Mouse (Mus musculus): ENCODE measurements around the gene Vac14. TPM values are rescaled to one million over a fixed set of nuclear protein-coding genes. Genes with fewer than 3 reads are reported as not detected.

The Vac14 gene
- total RNA-seq, 2 experiments from 2014 or later: 30.5 to 32.5 TPM

DNA sequence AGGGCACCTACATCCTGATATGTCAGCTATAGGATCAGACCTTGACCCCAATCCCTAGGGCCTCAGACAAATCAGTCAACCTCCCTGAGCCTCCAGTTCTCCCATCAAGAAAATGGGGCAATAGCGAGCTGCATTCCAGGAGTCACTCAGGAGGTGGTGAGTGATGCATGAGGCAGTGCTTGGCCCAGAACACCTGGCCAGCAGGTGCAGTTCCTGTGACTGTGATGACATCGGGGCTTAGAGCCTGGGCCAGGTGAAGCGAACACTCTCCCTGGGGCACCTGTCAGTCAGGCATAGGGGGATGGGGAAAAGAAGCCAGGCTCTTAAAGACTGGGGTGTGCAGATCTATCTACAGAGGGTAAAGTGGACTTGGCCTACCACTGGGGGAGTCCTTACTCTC is 106.1 kb downstream of the Vac14 start:
- no peak for DNase-seq (ENCODE audit: extremely low spot score in 1 of 2, low spot score in 2 of 2)
- intact Hi-C loops (cut with DNase I): no loop called here

DNA sequence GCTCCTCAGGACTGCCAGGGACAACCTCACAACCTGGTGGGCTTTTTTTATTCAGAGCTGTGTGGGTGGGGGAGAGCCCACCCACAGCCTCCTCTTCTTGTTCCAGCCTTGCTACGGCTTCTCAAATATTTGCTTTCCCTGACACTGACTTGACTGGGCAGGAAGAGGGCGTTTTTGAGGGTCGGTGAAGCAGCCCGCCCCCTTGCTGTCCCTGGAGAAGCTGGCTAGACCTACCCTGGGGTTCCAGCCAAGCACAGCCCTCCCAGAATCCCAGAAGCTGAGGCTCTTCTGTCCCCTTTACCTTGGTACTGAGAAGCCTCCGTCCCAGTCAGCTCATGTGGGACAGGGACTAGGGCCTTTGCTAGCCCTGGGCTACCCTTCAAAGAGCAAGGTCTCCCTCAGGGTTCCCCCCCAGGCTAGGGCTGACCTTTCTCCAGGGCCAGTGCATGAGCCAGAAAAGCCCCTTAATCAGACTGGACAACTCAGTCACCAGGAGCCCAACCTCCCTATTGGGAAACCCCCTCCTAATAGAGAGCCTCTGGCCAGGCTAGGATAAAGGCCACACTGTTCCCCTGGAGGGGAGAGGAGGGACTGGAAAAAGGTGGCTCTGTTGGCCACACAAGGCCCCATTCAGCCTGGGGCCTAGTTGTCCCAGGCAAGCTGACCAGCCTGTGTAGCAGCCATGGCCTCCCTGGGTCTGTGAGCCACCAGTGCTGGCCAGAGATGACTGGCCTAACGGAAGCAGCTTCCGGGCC is 106.9 kb downstream of the Vac14 start:
- peak in 1 of 2 experiments; percentile 57 for DNase-seq (ENCODE audit: extremely low spot score in 1 of 2, low spot score in 2 of 2)
- intact Hi-C loops (cut with DNase I): no loop called here

DNA sequence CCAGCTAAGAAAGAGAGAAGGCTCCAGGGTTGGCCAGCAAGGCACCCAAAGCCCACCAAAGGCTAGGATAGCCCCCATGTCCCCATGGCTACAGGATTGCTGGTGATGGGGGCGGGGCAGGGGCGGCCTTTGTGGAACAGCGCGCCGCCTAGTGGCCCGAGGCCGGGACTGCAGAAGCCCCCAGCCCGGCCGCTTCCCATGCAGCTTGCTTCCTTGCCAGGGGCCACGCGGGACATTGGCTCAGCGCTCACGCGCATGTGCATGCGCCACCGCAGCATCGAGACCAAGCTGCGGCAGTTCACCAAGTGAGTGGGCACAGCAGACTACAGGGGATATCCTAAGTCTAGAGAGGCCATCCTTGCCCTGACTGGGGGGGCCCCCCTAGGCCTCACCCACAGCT is 108.5 kb downstream of the Vac14 start:
- DNase-seq (ENCODE audit: extremely low spot score in 1 of 2, low spot score in 2 of 2): peak in 1 of 2 experiments; percentile 86
- intact Hi-C loops (cut with DNase I): no loop called here

DNA sequence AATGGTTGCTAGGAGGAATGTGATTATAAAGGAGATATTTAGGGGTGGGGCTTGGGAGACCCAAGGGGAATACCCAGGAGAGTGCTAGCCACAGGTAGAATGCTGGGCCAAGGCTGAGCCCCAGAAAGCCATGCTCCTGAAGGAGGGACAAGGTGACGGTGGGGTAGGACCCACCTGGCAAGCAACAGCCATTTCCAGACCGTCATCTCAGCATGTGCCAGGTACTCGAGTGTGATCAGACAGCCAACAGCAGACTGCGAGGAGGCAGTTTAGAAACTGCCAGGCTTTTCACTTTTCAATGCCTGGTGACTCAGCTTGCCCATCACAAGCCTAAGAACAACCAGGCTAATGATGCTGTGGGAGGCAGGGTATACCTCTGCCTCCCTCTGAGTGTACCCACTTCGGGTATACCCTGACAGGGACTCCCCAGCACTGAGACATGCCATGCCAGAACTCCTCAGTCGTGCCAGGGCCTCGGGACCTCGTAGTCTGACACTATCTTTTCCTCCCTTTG is 113.0 kb downstream of the Vac14 start:
- DNase-seq (ENCODE audit: extremely low spot score in 1 of 2, low spot score in 2 of 2): no peak
- intact Hi-C loops (cut with DNase I): no loop called here

DNA sequence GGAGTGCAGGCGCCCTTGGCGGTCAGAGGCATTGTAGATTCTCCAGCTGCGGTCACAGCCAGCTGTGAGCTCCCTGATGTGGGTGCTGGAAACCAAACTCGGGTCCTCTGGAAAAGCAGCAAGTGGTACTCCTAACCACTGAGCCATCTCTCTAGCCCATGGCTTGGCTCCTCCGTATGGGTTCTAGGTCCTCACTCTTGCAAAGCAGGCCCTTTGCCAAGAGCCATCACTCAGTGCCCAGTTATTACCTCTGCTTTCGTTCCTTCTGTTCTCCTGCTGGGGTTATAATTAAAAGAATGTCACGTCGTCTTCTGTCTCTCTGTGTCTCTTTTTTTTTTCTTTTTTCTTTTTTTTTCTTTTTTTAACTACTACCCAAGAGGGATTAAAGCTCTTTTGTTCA is 114.7 kb downstream of the Vac14 start:
- no peak for DNase-seq (ENCODE audit: extremely low spot score in 1 of 2, low spot score in 2 of 2)
- intact Hi-C loops (cut with DNase I): no loop called here

DNA sequence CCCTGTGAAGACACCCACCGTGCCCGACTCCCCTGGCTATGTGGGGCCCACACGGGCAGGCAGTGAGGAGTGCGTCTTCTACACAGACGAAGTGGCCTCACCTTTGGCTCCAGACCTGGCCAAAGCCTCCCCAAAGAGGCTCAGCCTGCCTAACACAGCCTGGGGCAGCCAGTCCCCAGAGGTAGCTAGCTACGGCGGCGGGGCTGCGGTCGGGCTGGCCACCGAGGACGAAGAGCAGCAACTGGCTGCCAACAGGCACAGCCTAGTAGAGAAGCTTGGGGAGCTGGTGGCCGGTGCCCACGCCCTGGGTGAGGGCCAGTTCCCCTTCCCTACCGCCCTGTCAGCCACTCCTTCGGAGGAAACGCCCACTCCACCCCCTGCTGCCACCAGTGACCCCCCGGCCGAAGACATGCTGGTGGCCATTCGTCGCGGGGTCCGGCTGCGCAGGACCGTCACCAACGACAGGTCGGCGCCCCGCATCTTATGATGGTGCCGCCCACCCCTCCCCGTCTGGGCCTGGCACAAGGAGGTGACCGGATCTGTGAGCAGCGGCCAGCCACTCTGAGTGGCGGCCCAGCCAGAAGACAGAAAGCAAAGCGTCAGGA is 120.3 kb downstream of the Vac14 start:
- intact Hi-C loops (cut with DNase I): no loop called here
- no peak for DNase-seq (ENCODE audit: extremely low spot score in 1 of 2, low spot score in 2 of 2)

DNA sequence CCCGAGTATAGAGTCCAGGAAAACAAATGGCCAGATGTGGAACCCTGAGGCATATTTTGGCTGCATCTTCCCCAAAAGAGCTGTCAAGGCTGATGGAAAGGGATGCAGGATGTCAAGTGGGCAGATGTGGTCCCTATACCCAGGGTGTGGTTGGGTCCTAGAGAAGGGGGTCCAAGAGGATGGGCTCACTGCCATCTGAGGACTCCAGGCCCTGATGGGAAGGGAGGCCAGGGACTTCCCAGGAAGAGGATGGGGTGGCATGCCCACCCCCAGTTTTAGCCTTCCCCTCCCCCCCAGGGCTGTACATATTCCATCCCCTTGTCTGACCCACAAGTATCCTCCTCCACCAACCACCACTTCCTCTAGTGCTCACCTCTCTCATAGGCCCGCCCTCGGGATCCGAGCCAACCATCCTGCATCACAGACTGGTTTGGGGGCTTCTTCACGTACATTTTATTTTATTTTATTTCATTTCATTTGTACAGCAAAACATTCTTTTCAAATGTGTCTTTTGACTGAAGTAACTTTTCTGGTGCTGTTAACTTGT is 122.3 kb downstream of the Vac14 start:
- DNase-seq (ENCODE audit: extremely low spot score in 1 of 2, low spot score in 2 of 2): peak in 1 of 2 experiments; percentile 53
- intact Hi-C loops (cut with DNase I): no loop called here

DNA sequence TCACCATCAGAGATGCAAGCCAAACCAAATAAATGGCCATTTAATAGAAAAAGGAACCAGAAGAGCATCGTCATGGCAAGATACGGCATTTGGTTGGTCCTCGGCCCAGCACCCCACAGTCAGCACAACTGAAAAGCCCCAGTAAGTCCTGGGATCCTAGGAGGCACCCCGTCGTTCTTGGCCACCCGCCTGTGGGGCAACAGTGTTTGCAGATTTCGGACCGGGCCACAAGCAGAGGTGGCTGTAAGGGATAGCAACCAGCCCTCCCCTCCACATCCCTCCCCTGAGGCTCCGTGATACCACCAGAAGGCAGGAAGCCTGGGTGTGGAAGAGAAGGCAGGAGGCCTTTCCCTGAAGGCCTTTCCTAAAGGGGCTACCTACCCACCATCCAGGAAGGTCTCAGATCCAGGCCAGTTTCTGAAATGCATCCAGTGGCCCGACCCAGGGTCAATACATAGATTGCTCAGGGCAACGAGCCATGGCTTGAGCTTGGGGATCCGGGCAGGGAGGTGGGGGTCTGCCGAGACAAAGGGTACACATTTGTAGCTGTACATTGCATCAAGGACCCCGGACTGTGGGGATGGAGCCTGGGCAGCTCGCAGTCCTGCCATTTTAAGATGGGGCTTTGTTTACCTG is 123.5 kb downstream of the Vac14 start:
- peak in 1 of 2 experiments; percentile 49 for DNase-seq (ENCODE audit: extremely low spot score in 1 of 2, low spot score in 2 of 2)
- intact Hi-C loops (cut with DNase I): no loop called here

DNA sequence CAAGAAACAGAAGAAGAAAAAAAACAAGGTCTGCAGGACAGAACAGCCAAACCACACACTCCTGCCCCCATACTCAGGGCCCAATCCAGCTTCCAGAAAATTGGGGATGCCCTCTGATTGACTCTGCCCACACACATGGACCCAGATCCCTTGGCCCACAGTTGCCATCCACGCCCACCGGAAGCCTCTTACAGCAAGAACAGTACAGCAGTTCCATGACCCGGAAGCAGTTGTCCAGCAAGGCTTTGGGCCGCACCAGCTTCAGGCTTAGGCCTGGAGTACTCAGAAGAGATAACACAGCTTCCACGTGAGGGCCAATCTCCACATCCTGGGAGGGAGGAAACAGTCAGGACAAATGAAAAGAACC is 124.0 kb downstream of the Vac14 start:
- intact Hi-C loops (cut with DNase I): no loop called here
- peak in 1 of 2 experiments; percentile 42 for DNase-seq (ENCODE audit: extremely low spot score in 1 of 2, low spot score in 2 of 2)

DNA sequence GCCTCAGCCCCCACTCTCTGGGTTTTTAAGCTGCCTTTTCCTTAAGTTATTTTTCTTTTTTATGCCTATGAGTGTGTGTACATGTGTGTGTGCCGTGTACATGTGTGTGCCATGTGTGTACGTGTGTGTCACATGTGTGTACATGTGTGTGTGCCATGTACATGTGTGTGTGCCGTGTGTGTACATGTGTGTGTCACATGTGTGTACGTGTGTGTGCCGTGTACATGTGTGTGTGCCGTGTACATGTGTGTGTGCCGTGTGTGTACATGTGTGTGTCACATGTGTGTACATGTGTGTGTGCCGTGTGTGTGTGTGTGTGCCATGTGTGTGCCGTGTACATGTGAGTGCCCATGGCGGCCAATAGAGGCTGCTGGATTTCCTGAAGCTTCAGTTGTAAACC is 126.8 kb downstream of the Vac14 start:
- intact Hi-C loops (cut with DNase I): loop anchor here (5.0 kb wide), 1 partner anchor 102 kb away; the partner anchor contains the start of genes Cog4 and Sf3b3
- no peak for DNase-seq (ENCODE audit: extremely low spot score in 1 of 2, low spot score in 2 of 2)

DNA sequence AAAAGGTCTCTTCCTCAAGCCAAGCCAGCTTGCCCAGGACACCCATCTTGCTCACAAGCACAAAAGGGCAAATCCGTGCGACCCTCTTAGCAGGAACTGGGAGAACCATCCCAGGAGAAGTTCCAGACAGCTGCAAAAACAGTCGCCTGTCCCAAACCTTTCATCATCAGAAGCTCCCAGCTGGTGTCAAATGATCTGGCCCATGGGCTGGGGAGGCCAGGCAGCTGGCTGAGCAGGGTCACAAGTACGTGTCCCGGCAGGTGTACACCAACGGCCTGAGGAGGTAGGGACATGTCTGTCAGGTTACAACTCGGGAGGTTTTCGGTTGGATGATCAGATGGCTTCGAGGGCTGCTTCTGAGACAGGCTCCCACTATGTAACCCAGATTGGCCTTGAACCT is 128.3 kb downstream of the Vac14 start:
- DNase-seq (ENCODE audit: extremely low spot score in 1 of 2, low spot score in 2 of 2): peak in 1 of 2 experiments; percentile 25
- intact Hi-C loops (cut with DNase I): loop anchor here (5.0 kb wide), 1 partner anchor 101 kb away; the partner anchor contains the start of genes Cog4 and Sf3b3

DNA sequence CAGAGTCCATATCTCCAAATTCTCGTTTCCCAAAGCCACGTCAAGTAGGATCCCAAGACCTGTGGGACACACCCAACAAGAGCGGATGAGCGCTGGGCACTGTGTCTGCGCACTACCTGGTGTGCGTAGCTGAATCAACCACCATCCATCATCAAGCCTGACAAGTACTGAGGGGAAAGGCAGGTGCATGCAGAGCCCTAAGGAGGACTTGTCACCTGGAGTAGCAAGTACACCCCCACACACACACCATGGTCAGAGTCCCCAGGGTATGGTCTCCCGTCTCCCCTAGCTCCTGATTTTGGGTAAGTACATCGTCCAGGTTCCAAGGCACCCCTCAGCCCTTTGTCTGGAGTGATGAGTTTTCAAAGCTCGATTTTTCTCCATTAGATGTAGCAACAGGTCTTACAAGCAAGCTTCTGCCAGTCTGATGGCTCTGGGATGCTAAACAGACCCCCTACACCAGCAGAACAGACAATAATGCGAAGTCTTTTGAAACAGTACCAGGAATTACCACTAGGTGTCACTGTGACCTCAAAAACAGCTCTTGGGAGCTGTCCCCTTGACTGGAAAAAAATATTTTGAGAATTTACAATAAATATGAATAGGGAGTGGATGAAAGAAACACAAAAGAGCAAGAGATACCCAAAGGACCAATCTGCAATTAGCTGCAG is 131.2 kb downstream of the Vac14 start:
- peak; percentile 32 to 66 for DNase-seq (ENCODE audit: extremely low spot score in 1 of 2, low spot score in 2 of 2)
- intact Hi-C loops (cut with DNase I): loop anchor here (5.0 kb wide), 2 partner anchors 58 to 98 kb away; partner anchors contain the start of genes Cog4, Il34 and Sf3b3

DNA sequence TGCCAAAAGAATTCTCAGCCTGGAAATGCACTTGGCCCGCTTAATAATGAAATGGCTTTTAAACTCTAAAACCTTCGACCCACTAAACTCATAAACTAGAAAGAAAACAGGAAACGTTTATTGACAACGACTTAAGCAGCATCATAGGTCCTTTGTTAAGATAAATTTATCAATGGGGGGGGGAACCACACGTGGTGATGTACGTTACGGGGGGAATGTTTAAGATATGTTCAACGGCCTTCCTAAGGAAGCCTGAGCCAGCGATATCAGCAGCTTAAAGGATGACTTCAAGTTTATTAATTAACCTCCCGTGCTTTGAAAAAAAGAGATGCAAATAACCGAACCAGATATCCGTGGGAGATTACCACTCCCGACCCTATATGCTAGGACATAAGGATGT is 131.9 kb downstream of the Vac14 start:
- DNase-seq (ENCODE audit: extremely low spot score in 1 of 2, low spot score in 2 of 2): no peak
- intact Hi-C loops (cut with DNase I): loop anchor here (5.0 kb wide), 1 partner anchor 57 kb away; the partner anchor contains the start of gene Il34

DNA sequence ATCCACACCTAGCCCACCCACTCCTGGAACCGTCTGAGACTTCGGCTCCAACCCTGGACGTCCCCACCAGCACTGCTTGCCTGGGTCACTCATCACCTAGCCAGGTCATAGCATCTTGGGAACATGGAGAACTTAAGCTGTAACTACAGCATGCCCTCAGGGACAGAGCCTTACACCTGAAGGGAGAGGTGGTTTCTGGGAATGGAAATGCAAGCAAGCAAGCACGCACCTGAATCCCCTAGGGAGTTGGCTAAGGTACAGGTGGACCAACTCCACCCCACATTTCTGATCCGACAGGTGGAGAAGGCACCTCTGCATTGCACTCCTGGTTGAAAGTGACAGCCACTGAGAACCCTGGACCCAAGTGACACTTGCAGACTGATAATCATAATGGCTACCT is 133.1 kb downstream of the Vac14 start:
- intact Hi-C loops (cut with DNase I): loop anchor here (5.0 kb wide), 1 partner anchor 56 kb away; the partner anchor contains the start of gene Il34
- no peak for DNase-seq (ENCODE audit: extremely low spot score in 1 of 2, low spot score in 2 of 2)

DNA sequence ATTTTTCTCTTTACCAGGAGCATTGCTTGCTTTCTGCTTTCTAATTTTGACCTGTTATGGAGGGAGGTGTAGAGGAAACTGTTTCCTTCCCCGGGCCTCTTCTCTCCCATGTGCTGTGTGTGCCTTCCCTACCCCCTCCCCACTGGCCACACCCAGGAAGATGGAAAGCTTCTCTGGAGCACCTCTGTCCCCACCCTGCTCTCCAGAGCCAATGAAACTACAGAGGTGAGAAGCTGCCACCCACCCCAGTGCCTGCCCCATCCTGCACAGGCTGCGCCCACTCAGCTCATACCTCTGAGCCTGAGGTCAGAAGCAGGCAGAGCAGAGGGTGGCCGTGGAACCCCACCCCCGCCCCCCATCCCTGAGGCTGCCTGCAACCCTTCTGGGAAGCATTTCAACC is 136.3 kb downstream of the Vac14 start:
- intact Hi-C loops (cut with DNase I): loop anchor here (5.0 kb wide), 1 partner anchor 53 kb away; the partner anchor contains the start of gene Il34
- DNase-seq (ENCODE audit: extremely low spot score in 1 of 2, low spot score in 2 of 2): no peak

DNA sequence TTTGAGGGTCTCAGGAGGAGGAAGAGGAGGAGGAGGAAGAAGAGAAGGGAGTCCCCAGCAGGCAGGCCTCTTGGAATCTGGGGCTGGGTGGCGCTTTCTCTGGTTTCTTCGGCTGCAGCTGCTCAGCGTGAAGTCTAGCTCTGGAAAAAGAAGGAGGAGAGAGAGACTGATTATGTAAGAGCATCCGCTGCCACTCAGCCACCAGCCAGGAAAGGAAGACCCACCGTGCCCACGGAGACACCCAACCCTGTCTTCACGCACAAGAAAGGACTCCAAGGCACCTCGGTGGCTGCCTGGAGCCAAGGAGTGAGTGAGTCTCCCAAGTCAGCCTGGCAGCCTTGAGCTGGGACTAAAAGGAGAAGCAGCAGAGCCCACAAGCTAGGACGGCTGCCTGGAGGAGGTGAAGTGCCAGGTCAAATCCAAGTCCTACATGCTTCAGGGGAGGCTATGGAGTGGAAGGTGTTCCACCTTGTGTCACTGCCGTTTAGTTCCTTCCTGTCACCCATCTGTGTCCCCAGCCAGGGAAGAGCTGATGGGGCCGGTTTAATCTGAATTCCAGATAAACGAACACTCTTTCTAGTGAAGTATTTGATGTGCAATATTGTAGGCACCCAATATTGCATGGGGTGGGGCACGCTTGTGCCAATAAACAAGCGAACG is 137.3 kb downstream of the Vac14 start:
- intact Hi-C loops (cut with DNase I): no loop called here
- peak in 1 of 2 experiments; percentile 64 for DNase-seq (ENCODE audit: extremely low spot score in 1 of 2, low spot score in 2 of 2)

DNA sequence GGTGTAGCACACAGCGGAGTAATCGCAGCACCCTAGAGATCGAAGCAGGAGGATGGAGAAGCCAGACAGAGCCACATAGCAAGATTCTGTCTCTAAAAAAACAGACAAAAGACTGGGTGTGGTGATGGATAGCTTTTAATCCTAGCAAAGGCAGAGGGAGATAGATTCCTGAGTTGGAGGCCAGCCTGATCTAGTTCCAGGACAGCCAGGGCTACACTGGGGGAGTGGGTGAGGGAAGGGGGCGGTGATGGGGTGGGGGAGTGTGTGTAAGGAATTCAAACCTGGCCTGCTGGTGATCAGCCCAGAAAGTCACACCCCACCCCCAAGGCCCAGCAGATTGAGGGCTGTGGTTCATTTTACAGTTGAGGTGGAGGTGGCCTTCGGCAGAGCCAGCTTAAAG is 137.8 kb downstream of the Vac14 start:
- DNase-seq (ENCODE audit: extremely low spot score in 1 of 2, low spot score in 2 of 2): no peak
- intact Hi-C loops (cut with DNase I): no loop called here

DNA sequence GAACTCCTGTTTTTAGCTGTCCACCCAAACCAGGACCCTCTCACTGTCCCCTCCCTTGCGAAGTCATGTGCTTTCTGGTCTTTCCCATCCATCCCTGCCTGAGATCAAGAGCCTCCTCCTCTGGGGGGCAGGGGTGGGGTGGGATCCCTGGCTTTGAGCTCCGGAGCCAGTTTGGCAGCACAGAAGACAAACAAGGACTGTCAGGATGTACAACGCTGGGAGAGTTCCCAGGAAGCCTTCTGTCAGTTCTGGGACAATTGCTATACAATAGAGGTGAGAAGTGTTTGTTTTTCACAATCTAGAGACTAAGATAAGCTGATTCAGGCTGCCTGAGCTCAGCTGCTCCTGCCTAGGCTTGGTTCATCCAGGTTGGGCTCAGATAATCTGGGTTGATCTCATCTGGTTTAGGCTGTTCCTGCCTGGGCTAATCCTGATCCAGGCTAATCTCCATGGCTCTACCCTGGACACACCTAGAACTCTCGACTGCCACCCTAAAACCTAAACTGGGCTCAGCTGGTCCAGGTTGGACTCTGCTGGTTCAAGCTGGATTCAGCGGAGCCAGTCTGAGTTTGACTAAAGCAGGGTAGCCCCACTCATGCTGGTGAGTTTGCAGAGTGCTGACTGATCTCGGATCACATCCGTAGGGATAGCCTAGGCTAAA is 142.0 kb downstream of the Vac14 start:
- intact Hi-C loops (cut with DNase I): no loop called here
- no peak for DNase-seq (ENCODE audit: extremely low spot score in 1 of 2, low spot score in 2 of 2)
